Mouse (Mus musculus): ENCODE data around the gene Lrpprc. TPM values are rescaled to one million over a fixed set of nuclear protein-coding genes. Genes with fewer than 3 reads are reported as not detected.

The Lrpprc gene
- polyA plus RNA-seq (2015; fragmentation: Nextera tagmentation; extraction: Ambion mirVana), result 20.9 and 22.2 TPM in 2 replicates

DNA sequence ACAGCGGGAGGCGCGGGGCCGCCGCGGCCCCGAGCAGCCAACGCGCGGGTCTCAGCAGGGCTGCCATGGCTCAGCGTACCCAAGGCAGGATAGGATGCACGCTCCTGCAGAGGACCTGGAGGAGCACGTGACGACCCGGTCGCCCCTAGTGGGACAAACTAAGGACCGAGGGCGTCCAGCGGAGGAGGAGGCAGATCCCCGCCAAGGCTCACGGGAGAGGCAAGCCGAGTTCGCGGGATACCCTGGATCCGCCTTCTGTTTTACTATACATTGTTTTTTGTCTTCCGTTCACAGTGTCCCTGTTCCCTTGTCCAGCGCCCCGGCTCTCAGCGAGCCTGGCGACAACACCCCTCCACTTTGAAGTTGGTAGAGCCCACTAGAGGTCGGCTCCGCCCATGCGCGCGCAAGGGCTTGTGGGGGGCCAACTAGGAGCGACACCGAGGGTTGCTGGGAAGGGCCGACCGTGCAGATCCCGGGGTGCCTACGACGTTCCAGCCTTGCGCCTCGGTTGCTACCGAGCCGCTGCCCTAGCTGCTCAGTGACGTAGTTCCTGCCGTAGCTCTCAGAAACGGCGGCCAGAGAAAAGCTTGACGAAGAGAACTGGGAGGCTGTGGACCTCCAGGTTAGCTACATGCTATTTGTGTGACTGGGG lies at the start of gene Lrpprc:
TSS of gene Lrpprc (minus strand) at position 343 of the 652 bp plus-strand sequence.

DNA sequence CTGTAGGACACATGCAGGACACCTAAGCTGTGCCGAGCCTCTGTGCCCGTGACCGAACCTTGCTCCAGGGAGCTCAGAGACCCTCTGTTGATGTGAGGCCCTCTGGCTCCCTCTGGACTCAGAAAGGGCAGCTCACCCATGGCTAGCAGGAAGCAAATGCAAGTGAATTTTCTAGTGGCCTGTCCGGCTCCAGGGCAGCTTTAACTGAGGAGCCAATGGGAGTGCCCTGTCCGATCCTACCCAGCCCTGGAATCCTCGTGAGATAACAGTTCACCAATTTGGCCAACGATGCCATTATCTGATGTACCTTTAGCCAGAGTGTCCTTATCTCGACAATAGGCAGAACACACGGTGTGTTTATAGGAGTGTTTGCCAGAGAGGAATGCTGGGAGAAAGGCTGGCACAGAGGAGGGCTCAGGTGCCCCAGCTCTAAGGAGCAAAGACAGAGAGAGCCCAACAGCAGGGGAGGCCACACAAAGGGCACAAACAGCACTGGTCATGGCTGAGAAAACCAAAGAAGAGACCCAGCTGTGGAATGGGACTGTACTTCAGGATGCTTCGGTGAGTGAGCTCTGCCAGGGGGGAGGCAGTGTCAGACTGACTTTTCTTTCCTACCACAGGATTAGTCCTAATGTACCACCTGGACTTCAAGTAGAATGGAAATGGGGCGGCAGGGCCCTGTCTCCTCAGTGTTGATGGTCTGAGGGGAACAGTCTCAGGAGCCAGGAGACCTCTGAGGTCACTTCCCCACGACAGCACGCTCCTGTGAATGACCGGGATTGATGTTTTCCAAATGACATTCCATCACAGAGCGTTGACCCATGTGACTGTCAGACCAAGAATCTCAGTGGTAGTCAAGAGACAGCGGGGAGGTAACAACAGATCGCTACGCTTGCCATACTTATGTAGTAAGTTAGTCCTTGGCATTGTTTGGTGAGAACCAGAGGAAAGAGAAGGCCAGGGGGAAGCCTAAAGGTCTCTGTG lies 107.6 kb downstream of the Lrpprc start, which contains the start of gene Abcg5:
TSS of gene Abcg5 (minus strand) at position 278 of the 984 bp plus-strand sequence.

DNA sequence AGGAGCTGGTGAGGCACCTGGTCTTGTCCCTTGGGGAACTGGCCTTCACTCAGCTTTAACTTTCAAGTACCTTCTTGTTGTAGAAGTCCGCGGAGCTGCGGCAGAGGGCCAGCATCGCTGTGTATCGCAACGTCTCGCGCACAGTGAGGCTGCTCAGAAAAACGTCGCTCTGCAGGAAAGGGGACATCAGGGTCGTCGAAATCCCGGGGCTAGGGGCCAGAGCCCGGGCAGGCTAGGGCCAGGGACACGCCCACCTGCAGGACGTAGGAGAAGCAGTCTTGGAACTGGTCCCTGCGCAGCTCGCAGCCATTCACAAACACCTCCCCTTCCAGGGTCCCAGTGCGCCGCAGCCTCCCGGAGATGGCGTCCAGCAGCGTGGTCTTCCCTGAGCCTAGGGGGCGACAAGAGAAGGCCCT lies 114.6 kb downstream of the Lrpprc start, which contains the start of gene Abcg8:
TSS of gene Abcg8 (plus strand) at position 352 of the 416 bp plus-strand sequence.

Other genes with a start within 250 kb of the Lrpprc start
- gene Dync2li1, start 164.3 kb downstream of the Lrpprc start, polyA plus RNA-seq (2015; fragmentation: Nextera tagmentation; extraction: Ambion mirVana), result 4.2 and 5.2 TPM in 2 replicates
- gene Abcg8, start 114.5 kb downstream of the Lrpprc start, polyA plus RNA-seq (2015; fragmentation: Nextera tagmentation; extraction: Ambion mirVana), result 0.05 TPM in 1 of 2 replicates, not detected in the other
- 0.10 and 0.12 TPM in 2 replicates for gene Abcg5, start 107.8 kb downstream of the Lrpprc start, polyA plus RNA-seq (2015; fragmentation: Nextera tagmentation; extraction: Ambion mirVana)
- 53.1 and 53.9 TPM in 2 replicates for gene Ppm1b, start 166.0 kb upstream of the Lrpprc start, polyA plus RNA-seq (2015; fragmentation: Nextera tagmentation; extraction: Ambion mirVana)
- 0.11 and 0.13 TPM in 2 replicates for gene Slc3a1, start 237.6 kb upstream of the Lrpprc start, polyA plus RNA-seq (2015; fragmentation: Nextera tagmentation; extraction: Ambion mirVana)

All from spleen, postnatal 0 days (tissue).